Mouse (Mus musculus): ENCODE results near the gene Caskin1. TPM values are rescaled to one million over a fixed set of nuclear protein-coding genes. Genes with fewer than 3 reads are reported as not detected.

Gene Caskin1
- total RNA-seq, 2 experiments from 2014 or later, result 153 to 157 TPM

- DNase-seq (ENCODE audit: low spot score in 2 of 2), result peak in 1 of 2 experiments; percentile 69
Observed at GRCm38 (mm10) chr17:24490399-24490798, 2.0 kb downstream of the Caskin1 start.

DNA sequence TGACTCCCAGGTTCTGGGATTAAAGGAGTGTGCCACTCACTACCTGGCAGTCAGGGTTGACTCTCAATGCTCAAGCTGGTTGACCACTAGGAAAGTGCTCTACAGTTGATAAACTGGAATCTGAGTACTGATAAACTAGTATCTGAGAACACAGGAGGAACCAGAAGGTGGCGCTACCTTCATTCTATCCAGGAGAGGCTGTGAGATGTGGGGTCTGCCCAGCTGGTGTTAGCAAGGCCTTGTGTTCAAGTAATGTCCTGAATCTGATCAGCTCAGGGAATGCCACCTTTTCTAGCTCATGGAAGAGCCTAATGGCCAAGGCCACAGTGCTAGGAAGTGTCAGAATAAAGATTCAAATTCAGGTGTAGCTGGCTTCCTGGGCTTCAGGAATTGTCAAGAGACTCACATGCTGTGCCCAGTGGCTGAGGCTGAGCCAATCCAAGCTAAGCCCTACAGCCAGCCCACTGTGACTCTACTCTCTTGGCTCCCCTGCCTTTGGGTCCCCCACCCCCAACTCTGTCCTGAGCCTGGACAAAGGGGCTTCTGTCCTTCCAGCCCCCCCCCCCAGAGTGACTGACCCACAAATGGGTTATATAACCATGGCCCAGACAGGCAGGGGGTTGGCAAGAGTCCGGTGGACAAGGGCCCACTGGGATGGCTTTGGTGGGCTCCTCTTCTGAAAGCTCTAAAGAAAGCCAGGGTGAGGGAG is 6.4 kb downstream of the Caskin1 start:
- peak in 1 of 2 experiments; percentile 77 for DNase-seq (ENCODE audit: low spot score in 2 of 2)

GRCm38 (mm10) chr17:24495443-24495842 is 7.0 kb downstream of the Caskin1 start:
- peak; percentile 85 to 88 for DNase-seq (ENCODE audit: low spot score in 2 of 2)

GRCm38 (mm10) chr17:24496026-24496425 is 7.6 kb downstream of the Caskin1 start:
- DNase-seq (ENCODE audit: low spot score in 2 of 2), result no peak

DNA sequence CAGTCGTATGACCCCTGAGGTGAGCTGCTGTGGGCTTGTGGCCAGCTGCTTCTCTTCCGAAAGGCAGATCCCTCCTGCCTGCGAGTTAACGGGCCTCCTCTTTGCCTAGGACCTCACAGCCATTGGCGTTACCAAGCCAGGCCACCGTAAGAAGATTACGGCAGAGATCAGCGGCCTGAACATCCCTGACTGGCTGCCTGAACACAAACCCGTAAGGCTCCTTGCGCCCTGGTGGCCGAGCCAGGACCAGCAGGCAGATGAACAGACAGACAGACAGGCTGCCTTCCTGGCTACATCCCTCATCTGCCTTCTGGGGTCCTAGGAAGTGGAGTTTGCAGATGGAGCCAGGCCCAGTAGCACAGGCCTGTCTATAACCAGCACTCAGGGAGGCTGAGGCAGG is 13.8 kb downstream of the Caskin1 start:
- DNase-seq (ENCODE audit: low spot score in 2 of 2), result no peak

DNA sequence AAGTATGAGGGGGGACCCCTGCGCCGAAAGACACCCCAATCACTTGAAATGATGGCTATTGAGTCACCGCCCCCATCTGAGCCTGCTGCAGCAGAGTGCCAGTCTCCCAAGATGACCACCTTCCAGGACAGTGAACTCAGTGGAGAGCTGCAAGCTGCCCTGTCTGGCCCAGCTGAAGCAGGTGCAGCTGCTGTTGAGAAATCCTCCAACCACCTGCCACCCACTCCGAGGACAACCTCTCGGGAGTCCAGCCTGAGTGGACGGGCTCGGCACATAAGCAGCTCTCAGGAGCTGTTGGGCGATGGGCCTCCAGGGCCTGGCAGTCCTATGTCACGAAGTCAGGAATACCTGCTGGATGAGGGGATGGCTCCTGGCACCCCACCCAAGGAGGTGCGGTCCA is 15.7 kb downstream of the Caskin1 start:
- DNase-seq (ENCODE audit: low spot score in 2 of 2), result no peak

DNA sequence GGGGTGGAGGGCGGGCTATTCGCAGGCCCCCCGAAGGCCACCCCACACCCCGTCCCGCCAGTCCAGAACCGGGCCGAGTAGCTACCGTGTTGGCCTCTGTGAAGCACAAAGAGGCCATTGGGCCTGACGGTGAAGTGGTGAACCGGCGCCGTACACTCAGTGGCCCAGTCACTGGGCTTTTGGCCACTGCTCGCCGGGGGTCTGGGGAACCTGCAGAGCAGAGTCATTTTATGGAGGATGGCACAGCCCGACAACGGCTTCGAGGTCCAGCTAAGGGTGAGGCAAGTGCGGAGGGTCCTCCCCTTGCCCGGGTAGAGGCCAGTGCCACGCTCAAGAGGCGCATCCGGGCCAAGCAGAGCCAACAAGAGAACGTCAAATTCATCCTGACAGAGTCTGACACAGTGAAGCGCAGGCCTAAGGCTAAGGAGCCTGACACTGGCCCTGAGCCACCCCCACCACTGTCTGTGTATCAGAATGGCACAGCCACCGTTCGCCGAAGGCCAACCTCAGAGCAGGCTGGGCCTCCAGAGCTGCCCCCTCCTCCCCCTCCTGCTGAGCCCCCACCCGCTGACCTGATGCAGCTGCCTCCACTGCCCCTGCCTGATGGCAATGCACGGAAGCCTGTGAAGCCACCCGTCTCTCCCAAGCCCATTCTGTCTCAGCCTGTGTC is 17.0 kb downstream of the Caskin1 start:
- DNase-seq (ENCODE audit: low spot score in 2 of 2), result no peak

GRCm38 (mm10) chr17:24506332-24507070 is 18.1 kb downstream of the Caskin1 start:
- peak; percentile 54 to 69 for DNase-seq (ENCODE audit: low spot score in 2 of 2)

- no peak for DNase-seq (ENCODE audit: low spot score in 2 of 2)
Observed at GRCm38 (mm10) chr17:24507129-24507664, 18.8 kb downstream of the Caskin1 start.

- DNase-seq (ENCODE audit: low spot score in 2 of 2), result no peak
Observed at GRCm38 (mm10) chr17:24507806-24508460, 19.5 kb downstream of the Caskin1 start.

DNA sequence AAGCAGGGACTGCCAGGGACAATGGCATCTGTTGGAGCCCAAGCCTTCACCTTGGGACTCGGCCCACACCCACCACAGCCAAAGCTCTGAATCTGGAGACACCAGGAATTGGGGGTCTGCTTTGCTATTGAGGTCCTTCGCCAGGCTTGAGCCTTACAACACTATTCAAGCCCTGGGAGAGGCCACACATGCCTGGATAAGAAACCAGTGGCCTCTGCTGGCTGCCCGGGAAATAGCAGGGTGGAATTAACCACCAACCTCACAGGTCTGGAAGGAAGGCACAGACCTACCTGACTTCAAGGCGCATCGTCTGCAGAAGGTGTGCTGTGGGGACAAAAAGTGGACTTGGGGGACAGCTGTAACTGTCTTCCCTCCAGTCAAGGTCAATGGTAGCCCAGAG is 25.2 kb downstream of the Caskin1 start:
- DNase-seq (ENCODE audit: low spot score in 2 of 2), result peak; percentile 65 to 85

- DNase-seq (ENCODE audit: low spot score in 2 of 2), result no peak
Observed at GRCm38 (mm10) chr17:24514270-24515257, 26.2 kb downstream of the Caskin1 start.

DNA sequence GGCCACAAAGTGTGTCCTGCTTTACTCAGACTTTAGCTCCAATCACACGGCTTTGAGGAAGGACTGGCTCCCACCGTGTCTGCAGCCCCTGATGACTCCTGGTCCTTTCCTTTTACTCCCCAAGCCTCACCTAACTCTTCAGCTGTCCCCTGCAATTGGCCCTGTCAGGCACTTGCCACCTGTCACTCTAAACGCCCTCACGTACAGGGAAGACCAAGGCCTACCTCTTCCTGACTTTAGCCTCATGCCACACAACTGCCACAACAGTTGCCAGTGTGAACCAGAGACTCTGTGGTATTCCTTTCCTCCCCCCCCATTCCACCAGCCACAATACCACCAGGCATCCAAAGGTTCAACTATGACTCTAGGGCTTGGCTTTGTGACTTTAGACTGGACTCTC is 32.0 kb downstream of the Caskin1 start:
- no peak for DNase-seq (ENCODE audit: low spot score in 2 of 2)

DNA sequence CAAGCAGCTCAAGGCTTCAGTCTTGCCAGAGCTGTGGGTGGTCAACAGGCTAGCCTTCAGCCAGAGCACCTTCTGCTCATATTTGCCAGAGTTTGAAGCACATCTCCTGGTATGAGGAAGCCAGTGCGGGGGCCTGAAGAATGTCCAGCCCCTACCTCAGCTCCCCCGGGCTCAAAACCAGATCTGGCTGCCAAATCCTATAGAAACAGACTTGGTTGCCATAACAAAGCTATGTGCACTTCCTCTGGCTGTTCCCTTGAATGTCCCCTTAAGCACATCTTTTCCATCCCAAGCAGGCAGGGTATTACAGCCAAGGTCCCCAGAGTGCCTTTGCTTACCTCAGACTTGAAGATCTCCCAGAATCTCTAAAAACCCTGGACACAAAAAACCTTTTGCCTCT is 36.3 kb downstream of the Caskin1 start:
- DNase-seq (ENCODE audit: low spot score in 2 of 2), result peak in 1 of 2 experiments; percentile 4

GRCm38 (mm10) chr17:24527315-24527714 is 38.9 kb downstream of the Caskin1 start:
- DNase-seq (ENCODE audit: low spot score in 2 of 2), result no peak

DNA sequence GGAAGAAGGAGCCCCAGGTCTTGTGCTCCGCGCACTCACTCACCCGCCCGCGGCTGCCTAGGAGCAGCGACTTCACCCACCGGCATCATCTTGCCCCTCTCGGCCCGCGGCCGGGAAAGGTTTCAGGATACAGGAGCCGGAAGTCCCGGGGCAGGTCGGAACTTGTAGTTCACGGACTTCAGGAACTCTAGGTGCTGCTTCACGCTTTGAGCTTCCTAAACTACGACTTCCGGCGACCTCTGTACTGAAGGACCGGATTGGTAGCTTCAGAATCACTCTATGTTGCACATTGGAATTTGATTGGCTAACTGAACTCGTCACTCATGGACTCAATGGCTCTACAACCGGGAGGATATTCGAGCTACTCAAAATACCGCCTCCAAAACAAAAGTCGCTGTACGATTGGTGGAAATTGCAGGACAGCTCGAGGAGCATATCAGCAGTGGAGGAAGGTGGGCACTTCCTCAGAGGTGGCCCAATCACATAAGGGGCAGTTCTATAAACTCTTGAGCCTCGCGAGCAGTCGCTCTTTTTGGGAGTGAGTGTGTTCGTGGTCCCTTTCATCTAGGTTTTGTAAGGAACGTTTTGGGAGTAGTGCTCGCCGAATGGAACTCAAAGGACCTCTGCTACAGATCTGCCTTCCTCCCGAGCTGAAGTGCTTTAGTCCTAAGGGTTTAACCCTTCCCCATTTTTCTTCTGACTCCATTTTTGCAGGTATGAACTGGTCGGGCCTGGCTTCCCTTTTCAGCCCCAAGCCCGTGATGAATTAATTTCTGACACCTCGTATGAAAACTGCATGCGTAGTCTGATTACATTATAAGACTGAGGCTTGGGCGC is 39.5 kb downstream of the Caskin1 start, which contains the start of gene Traf7:
TSS of gene Traf7 (minus strand) at position 216 of the 837 bp plus-strand sequence.
- DNase-seq (ENCODE audit: low spot score in 2 of 2), result peak; percentile 94 to 98

DNA sequence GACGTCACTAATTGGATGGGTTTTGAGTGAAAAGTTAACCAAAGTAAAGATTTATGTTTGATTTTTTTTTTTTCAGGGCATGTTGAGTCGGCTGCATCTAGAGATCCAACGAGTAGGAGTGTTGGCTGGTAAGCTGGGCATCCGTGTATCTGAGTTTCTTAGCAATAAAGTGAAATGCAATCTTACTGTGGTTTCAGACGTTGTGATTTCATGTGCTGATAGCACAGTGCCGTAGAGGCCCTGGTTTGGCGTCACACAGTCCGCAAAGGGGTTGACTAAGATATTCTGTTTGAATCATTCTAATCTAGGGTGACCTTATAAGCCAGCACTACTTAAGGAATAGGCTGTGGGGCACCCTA is 40.1 kb downstream of the Caskin1 start:
- DNase-seq (ENCODE audit: low spot score in 2 of 2), result no peak

DNA sequence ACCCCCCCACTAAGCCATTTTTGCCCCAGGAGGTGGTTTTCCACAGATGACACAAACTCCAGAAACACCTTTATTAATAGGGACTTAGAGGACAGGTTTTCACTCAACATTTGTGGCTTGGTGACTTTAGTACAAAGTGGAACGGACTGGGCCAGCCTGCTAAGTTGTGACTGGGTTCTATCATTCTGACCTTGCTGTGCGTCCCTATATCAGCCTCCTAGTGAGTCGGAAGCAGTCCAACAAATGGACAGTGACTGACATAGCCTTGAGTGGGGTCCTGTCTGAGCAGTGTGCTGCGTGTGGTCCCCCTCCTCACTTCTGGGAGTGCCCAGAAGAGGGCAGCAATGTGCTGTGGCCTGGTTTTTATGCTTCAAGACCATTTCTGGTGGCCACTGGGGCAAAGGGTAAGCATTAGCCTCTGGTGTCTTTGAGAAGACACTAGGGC is 40.6 kb downstream of the Caskin1 start:
- DNase-seq (ENCODE audit: low spot score in 2 of 2), result no peak

DNA sequence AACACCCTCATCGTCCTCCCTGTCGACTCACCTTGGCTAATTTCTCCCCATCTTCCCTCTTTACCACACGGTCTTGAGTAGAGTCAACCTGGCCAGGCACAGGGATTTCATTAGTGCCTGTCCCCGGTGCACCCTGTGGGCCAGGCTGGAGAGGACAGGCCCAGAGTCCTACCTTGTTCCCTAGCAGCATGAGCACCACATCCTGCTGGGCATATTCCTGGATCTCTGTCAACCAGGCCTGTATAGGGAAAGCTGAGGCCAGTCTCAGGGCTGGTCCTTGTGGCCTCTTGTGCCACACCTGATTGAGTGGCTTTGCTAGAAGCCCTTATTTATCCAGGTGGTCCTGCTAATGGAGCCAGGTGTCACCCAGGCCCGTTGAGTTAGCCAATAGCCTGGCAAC is 41.5 kb downstream of the Caskin1 start:
- DNase-seq (ENCODE audit: low spot score in 2 of 2), result no peak
